14 mouse cellular contexts compared by ENCODE assay signal in genomic region chr7:65860981-65861380, GRCm38 (mm10). TPM values are rescaled to one million over a fixed set of nuclear protein-coding genes. Genes with fewer than 3 reads are reported as not detected.
DNase-seq lines count a peak whose midpoint lies in the region; ATAC-seq and TF ChIP-seq lines count a peak whose summit lies in the region.
"Had no signal": no experiment of that assay in that cellular context is flagged by ENCODE, and none has a peak within 500 bp of the region (broad histone marks: within the 10 kb centered on the region; RNA-seq: fewer than 3 reads in every experiment).

No protein-coding gene starts in this region.

- H3K9me3 ChIP-seq in heart, embryonic 13.5 days: no peaks in the 10 kb centered on the region
- H3K9me3 ChIP-seq in heart, embryonic 11.5 days (replicated peaks; ENCODE audit: control insufficient read depth, low read length): no peaks in the 10 kb centered on the region
- no peaks in the 10 kb centered on the region for H3K9me3 ChIP-seq in lung, embryonic 15.5 days
- H3K9me3 ChIP-seq in embryonic facial prominence, embryonic 10.5 days: no peaks in the 10 kb centered on the region
- H3K9me3 ChIP-seq in hindbrain, postnatal 0 days (ENCODE audit: low read length): no peaks in the 10 kb centered on the region
- H3K9me3 ChIP-seq: kidney, embryonic 15.5 days; megakaryocyte, embryonic 14.5 days had no signal

- H3K27me3 ChIP-seq in heart, embryonic 13.5 days (replicated peaks): peaks cover 97% of the 10 kb centered on the region
- H3K27me3 ChIP-seq in heart, embryonic 11.5 days (ENCODE audit: control insufficient read depth, insufficient read depth, low read length): peaks cover 74% of the 10 kb centered on the region
- peaks cover 70% of the 10 kb centered on the region for H3K27me3 ChIP-seq in lung, embryonic 15.5 days
- H3K27me3 ChIP-seq in embryonic facial prominence, embryonic 10.5 days (replicated peaks; ENCODE audit: low read depth, poor library complexity, severe bottlenecking): peaks cover 91% of the 10 kb centered on the region
- H3K27me3 ChIP-seq in hindbrain, postnatal 0 days (ENCODE audit: insufficient read depth, low read length): peaks cover 8% of the 10 kb centered on the region

- no peak overlapping the region for H3K9ac ChIP-seq in heart, embryonic 13.5 days
- no peak overlapping the region for H3K9ac ChIP-seq in heart, embryonic 11.5 days (ENCODE audit: low read depth, low read length)
- no peak overlapping the region for H3K9ac ChIP-seq in lung, embryonic 15.5 days
- H3K9ac ChIP-seq in hindbrain, postnatal 0 days (replicated peaks; ENCODE audit: low read length): no peak overlapping the region

- 59% methylated on average over 7 of the region's 7 CpGs for WGBS in heart, embryonic 13.5 days
- 50% methylated on average over 7 of the region's 7 CpGs for WGBS in heart, embryonic 11.5 days (ENCODE audit: insufficient replicate concordance)
- 52% methylated on average over 7 of the region's 7 CpGs for WGBS in lung, embryonic 15.5 days
- 61% methylated on average over 7 of the region's 7 CpGs for WGBS in embryonic facial prominence, embryonic 10.5 days
- 55% methylated on average over 7 of the region's 7 CpGs for WGBS in hindbrain, postnatal 0 days

- H3K36me3 ChIP-seq in heart, embryonic 13.5 days: no peaks in the 10 kb centered on the region
- H3K36me3 ChIP-seq in heart, embryonic 11.5 days (ENCODE audit: control insufficient read depth, insufficient read depth, low read length): no peaks in the 10 kb centered on the region
- H3K36me3 ChIP-seq in lung, embryonic 15.5 days: no peaks in the 10 kb centered on the region
- H3K36me3 ChIP-seq in embryonic facial prominence, embryonic 10.5 days (replicated peaks): no peaks in the 10 kb centered on the region
- no peaks in the 10 kb centered on the region for H3K36me3 ChIP-seq in hindbrain, postnatal 0 days (ENCODE audit: insufficient read depth, low read length)
- H3K36me3 ChIP-seq: kidney, embryonic 15.5 days had no signal

- H3K4me3 ChIP-seq in heart, embryonic 13.5 days: no peak overlapping the region
- H3K4me3 ChIP-seq in heart, embryonic 11.5 days (ENCODE audit: low read depth, low read length): no peak overlapping the region
- H3K4me3 ChIP-seq in lung, embryonic 15.5 days: no peak overlapping the region
- peak overlapping the region; percentile 71; the same call in 1 of the 2 replicates for H3K4me3 ChIP-seq in embryonic facial prominence, embryonic 10.5 days
- H3K4me3 ChIP-seq in hindbrain, postnatal 0 days (ENCODE audit: low read length): no peak overlapping the region
- H3K4me3 ChIP-seq: megakaryocyte, embryonic 14.5 days had no signal

- TF ChIP-seq CTCF in hindbrain, postnatal 0 days (IDR thresholded peaks at IDR 0.05; ENCODE audit: low read depth): no peak

- no peak for ATAC-seq in heart, embryonic 13.5 days (ENCODE audit: extremely low read depth, insufficient number of reproducible peaks, low FRiP score, low TSS enrichment)
- ATAC-seq in heart, embryonic 11.5 days (replicated peaks; ENCODE audit: insufficient number of reproducible peaks, low FRiP score, low TSS enrichment): no peak
- no peak for ATAC-seq in lung, embryonic 15.5 days (ENCODE audit: borderline replicate concordance, extremely low read depth, low FRiP score, low TSS enrichment)
- ATAC-seq in hindbrain, postnatal 0 days: no peak
- ATAC-seq: CD4-positive, CD25-positive, alpha-beta regulatory T cell, adult 4 months had no signal

- H3K4me1 ChIP-seq in heart, embryonic 13.5 days: peaks cover 17% of the 10 kb centered on the region
- H3K4me1 ChIP-seq in heart, embryonic 11.5 days (ENCODE audit: control insufficient read depth, insufficient read depth, low read length): peaks cover 8% of the 10 kb centered on the region; the same call in 1 of the 2 replicates
- H3K4me1 ChIP-seq in lung, embryonic 15.5 days: peaks cover 11% of the 10 kb centered on the region
- peaks cover 30% of the 10 kb centered on the region for H3K4me1 ChIP-seq in embryonic facial prominence, embryonic 10.5 days
- no peaks in the 10 kb centered on the region for H3K4me1 ChIP-seq in hindbrain, postnatal 0 days (ENCODE audit: insufficient read depth, low read length)

- no peak overlapping the region for H3K27ac ChIP-seq in heart, embryonic 13.5 days (replicated peaks)
- H3K27ac ChIP-seq in heart, embryonic 11.5 days (ENCODE audit: low read depth, low read length): no peak overlapping the region
- no peak overlapping the region for H3K27ac ChIP-seq in lung, embryonic 15.5 days
- no peak overlapping the region for H3K27ac ChIP-seq in embryonic facial prominence, embryonic 10.5 days (replicated peaks)
- no peak overlapping the region for H3K27ac ChIP-seq in hindbrain, postnatal 0 days
- H3K27ac ChIP-seq: kidney, embryonic 15.5 days had no signal

- no peak for DNase-seq in lung, postnatal 14 days
- no peak for DNase-seq in embryonic facial prominence, embryonic 10.5 days (ENCODE audit: low spot score)
- DNase-seq in hindbrain, postnatal 0 days (ENCODE audit: low spot score): no peak
- no peak for DNase-seq in adrenal gland, postnatal 10 days
- DNase-seq in right cerebral cortex, postnatal 14 days: no peak
- DNase-seq: adrenal gland, postnatal 36 days; embryo, embryonic 11 days had no signal

- H3K4me2 ChIP-seq in heart, embryonic 13.5 days: peak overlapping the region; percentile 98
- H3K4me2 ChIP-seq in heart, embryonic 11.5 days: no peak overlapping the region
- peak overlapping the region; percentile 98; the same call in 1 of the 2 replicates for H3K4me2 ChIP-seq in lung, embryonic 15.5 days
- H3K4me2 ChIP-seq in hindbrain, postnatal 0 days (ENCODE audit: low read depth, low read length): peak overlapping the region; percentile 93; the same call in 1 of the 2 replicates

RNA-seq across cellular contexts. Expression of gene Pcsk6, which starts 0.6 kb away (rescaled TPM):
- 1.5 and 1.7 TPM in 2 replicates for polyA plus RNA-seq in heart, embryonic 13.5 days (2015; fragmentation: Nextera tagmentation; extraction: Ambion mirVana)
- 5.7 and 6.1 TPM in 2 replicates for polyA plus RNA-seq in heart, embryonic 11.5 days (2014; fragmentation: Nextera tagmentation; extraction: Ambion mirVana)
- 7.6 and 9.2 TPM in 2 replicates for polyA plus RNA-seq in lung, embryonic 15.5 days (2015; fragmentation: Nextera tagmentation; extraction: Ambion mirVana)
- 1.0 and 1.1 TPM in 2 replicates for polyA plus RNA-seq in embryonic facial prominence, embryonic 10.5 days (2016; fragmentation: Nextera tagmentation; extraction: Ambion mirVana)
- total RNA-seq in hindbrain, postnatal 0 days (2014; rRNA removed): 13.0 and 20.1 TPM in 2 replicates
- 2.0 and 2.1 TPM in 2 replicates for polyA plus RNA-seq in hindbrain, postnatal 0 days (2015; fragmentation: Nextera tagmentation; extraction: Ambion mirVana)
- 10 to 100 TPM; 33.7 to 39.1 TPM for total RNA-seq in adrenal gland, postnatal 10 days (2021)
- total RNA-seq: hematopoietic stem cell, adult 5-6 weeks had no signal
- polyA plus RNA-seq: CD4-positive, CD25-positive, alpha-beta regulatory T cell, adult 4 months had no signal
